9 mouse cellular contexts compared by ENCODE assay signal in the genomic region with DNA sequence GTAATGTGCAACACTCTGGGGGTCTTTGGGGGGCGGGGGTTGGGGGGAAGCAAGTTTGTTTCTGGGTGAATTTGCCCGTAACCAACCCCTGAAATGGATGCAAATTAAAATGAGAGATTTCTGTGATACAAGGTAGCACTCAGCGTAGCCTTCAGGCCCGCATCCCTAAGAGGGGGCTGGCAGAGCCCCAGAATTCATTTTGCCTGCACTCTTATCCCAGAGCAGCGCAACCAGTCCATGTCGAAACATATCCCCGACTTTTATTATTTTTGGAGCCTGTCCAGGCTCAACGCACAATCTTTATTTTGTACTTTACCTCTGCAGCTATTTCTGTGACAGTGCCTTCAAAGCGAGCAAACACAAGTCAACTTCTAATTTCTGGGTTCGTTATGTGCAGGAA.
DNase-seq lines count a peak whose midpoint lies in the region; ATAC-seq and TF ChIP-seq lines count a peak whose summit lies in the region.
"Had no signal": no experiment of that assay in that cellular context is flagged by ENCODE, and none has a peak within 500 bp of the region (broad histone marks: within the 10 kb centered on the region; RNA-seq: fewer than 3 reads in every experiment).

No protein-coding gene starts in this region.

- no peaks in the 10 kb centered on the region for H3K36me3 ChIP-seq in heart, embryonic 11.5 days (ENCODE audit: control insufficient read depth, insufficient read depth, low read length)
- no peaks in the 10 kb centered on the region for H3K36me3 ChIP-seq in heart, adult 2 months (ENCODE audit: control insufficient read depth, insufficient read depth, low read length)
- H3K36me3 ChIP-seq in forebrain, embryonic 14.5 days (ENCODE audit: control insufficient read depth, insufficient read depth, low read length) = no peaks in the 10 kb centered on the region
- no peaks in the 10 kb centered on the region for H3K36me3 ChIP-seq in limb, embryonic 14.5 days (ENCODE audit: control insufficient read depth, insufficient read depth, low read length)
- H3K36me3 ChIP-seq in thymus, adult 2 months (ENCODE audit: control insufficient read depth, insufficient read depth, low read length) = no peaks in the 10 kb centered on the region

- no peaks in the 10 kb centered on the region for H3K9me3 ChIP-seq in heart, embryonic 11.5 days (replicated peaks; ENCODE audit: control insufficient read depth, low read length)
- H3K9me3 ChIP-seq in forebrain, embryonic 14.5 days (replicated peaks; ENCODE audit: control insufficient read depth, low read length) = no peaks in the 10 kb centered on the region
- no peaks in the 10 kb centered on the region for H3K9me3 ChIP-seq in limb, embryonic 14.5 days (ENCODE audit: control insufficient read depth, low read length)

- no peak for TF ChIP-seq EP300 in heart, adult 2 months (IDR thresholded peaks at IDR 0.05; ENCODE audit: insufficient read depth, low read depth, low read length)

- H3K4me1 ChIP-seq in heart, embryonic 11.5 days (ENCODE audit: control insufficient read depth, insufficient read depth, low read length) = 0 out of 2 replicates have a peak, but pooled peaks cover 6% of the 10 kb centered on the region
- H3K4me1 ChIP-seq in heart, adult 2 months (ENCODE audit: control insufficient read depth, insufficient read depth, low read length) = no peaks in the 10 kb centered on the region
- peaks cover 16% of the 10 kb centered on the region for H3K4me1 ChIP-seq in forebrain, embryonic 14.5 days (ENCODE audit: control insufficient read depth, insufficient read depth, low read length)
- H3K4me1 ChIP-seq in limb, embryonic 14.5 days (ENCODE audit: control insufficient read depth, insufficient read depth, low read length) = peaks cover 12% of the 10 kb centered on the region; the same call in 1 of the 2 replicates
- H3K4me1 ChIP-seq in thymus, adult 2 months (replicated peaks; ENCODE audit: control insufficient read depth, insufficient read depth, low read length) = no peaks in the 10 kb centered on the region

- H3K27me3 ChIP-seq in heart, embryonic 11.5 days (ENCODE audit: control insufficient read depth, insufficient read depth, low read length) = no peaks in the 10 kb centered on the region
- H3K27me3 ChIP-seq in heart, adult 2 months (ENCODE audit: control insufficient read depth, insufficient read depth, low read length) = no peaks in the 10 kb centered on the region
- H3K27me3 ChIP-seq in forebrain, embryonic 14.5 days (replicated peaks; ENCODE audit: control insufficient read depth, insufficient read depth, low read length) = no peaks in the 10 kb centered on the region
- no peaks in the 10 kb centered on the region for H3K27me3 ChIP-seq in limb, embryonic 14.5 days (ENCODE audit: control insufficient read depth, insufficient read depth, low read length)
- no peaks in the 10 kb centered on the region for H3K27me3 ChIP-seq in thymus, adult 2 months (ENCODE audit: control insufficient read depth, insufficient read depth, low read length)
- H3K27me3 ChIP-seq: CH12.LX had no signal

- H3K4me2 ChIP-seq in heart, embryonic 11.5 days = peak overlapping the region; percentile 65
- H3K4me2 ChIP-seq in forebrain, embryonic 14.5 days (ENCODE audit: low read length) = peak overlapping the region; percentile 48
- H3K4me2 ChIP-seq in limb, embryonic 14.5 days (replicated peaks; ENCODE audit: low read depth, low read length, severe bottlenecking) = peak overlapping the region; percentile 57

- DNase-seq in heart, adult 2 months = no peak
- DNase-seq in MN1 (ENCODE audit: low spot score) = peak; percentile 19
- peak; percentile 33 for DNase-seq in forebrain, embryonic 14.5 days (ENCODE audit: low spot score)
- DNase-seq in limb, embryonic 14.5 days (ENCODE audit: low spot score) = peak; percentile 47
- DNase-seq in thymus, adult 2 months = no peak
- no peak for DNase-seq in right cerebral cortex, postnatal 25 days

- 41% methylated on average over 10 of the region's 10 CpGs for WGBS in heart, embryonic 11.5 days (ENCODE audit: insufficient replicate concordance)
- WGBS in heart, adult 2 months = 26% methylated on average over 10 of the region's 10 CpGs
- WGBS in forebrain, embryonic 14.5 days = 43% methylated on average over 10 of the region's 10 CpGs
- 20% methylated on average over 10 of the region's 10 CpGs for WGBS in limb, embryonic 14.5 days
- 86% methylated on average over 10 of the region's 10 CpGs for WGBS in thymus, adult 2 months

- intact Hi-C loops in heart, adult 2 months (cut with DNase I) = no loop called here

- H3K79me2 ChIP-seq in heart, adult 2 months (replicated peaks; ENCODE audit: control insufficient read depth, insufficient read depth, low read length) = no peaks in the 10 kb centered on the region

- H3K9ac ChIP-seq in heart, embryonic 11.5 days (ENCODE audit: low read depth, low read length) = no peak overlapping the region
- H3K9ac ChIP-seq in heart, adult 2 months (ENCODE audit: low read depth, low read length) = no peak overlapping the region
- peak overlapping the region; percentile 21; the same call in 1 of the 2 replicates for H3K9ac ChIP-seq in forebrain, embryonic 14.5 days (ENCODE audit: low read length)
- no peak overlapping the region for H3K9ac ChIP-seq in limb, embryonic 14.5 days (ENCODE audit: low read depth, low read length, severe bottlenecking)

- TF ChIP-seq CTCF in heart, adult 2 months (IDR thresholded peaks at IDR 0.05) = no peak
- TF ChIP-seq CTCF in thymus, adult 2 months (IDR thresholded peaks at IDR 0.05; ENCODE audit: borderline replicate concordance, control insufficient read depth, extremely low read depth, insufficient read depth, low read length, poor library complexity) = no peak

- no peak for TF ChIP-seq POLR2A in heart, adult 2 months (IDR thresholded peaks at IDR 0.05; ENCODE audit: insufficient read depth, low read depth, low read length)
- TF ChIP-seq POLR2A in limb, embryonic 14.5 days (IDR thresholded peaks at IDR 0.05; ENCODE audit: borderline replicate concordance, extremely low read depth, insufficient read depth, insufficient read length) = no peak
- no peak for TF ChIP-seq POLR2A in thymus, adult 2 months (IDR thresholded peaks at IDR 0.05; ENCODE audit: control insufficient read depth, extremely low read depth, insufficient read depth, low read length, poor library complexity)

- ATAC-seq in heart, embryonic 11.5 days (replicated peaks; ENCODE audit: insufficient number of reproducible peaks, low FRiP score, low TSS enrichment) = no peak
- ATAC-seq in forebrain, embryonic 14.5 days = peak; percentile 46; the same call in 1 of the 2 replicates
- 0 out of 2 replicates have a peak, but pooled peaks have one; percentile 47 for ATAC-seq in limb, embryonic 14.5 days (ENCODE audit: low FRiP score, low read depth)
- no peak for ATAC-seq in inflammation-experienced regulatory T-cells, adult 6 months

- H3K27ac ChIP-seq in heart, embryonic 11.5 days (ENCODE audit: low read depth, low read length) = no peak overlapping the region
- H3K27ac ChIP-seq in heart, adult 2 months = no peak overlapping the region
- no peak overlapping the region for H3K27ac ChIP-seq in forebrain, embryonic 14.5 days (ENCODE audit: low read depth, low read length)
- no peak overlapping the region for H3K27ac ChIP-seq in limb, embryonic 14.5 days (replicated peaks; ENCODE audit: low read depth, low read length)
- H3K27ac ChIP-seq in thymus, adult 2 months (ENCODE audit: control insufficient read depth, insufficient read depth, low read length) = no peak overlapping the region

- peak overlapping the region; percentile 29; the same call in 1 of the 2 replicates for H3K4me3 ChIP-seq in heart, embryonic 11.5 days (ENCODE audit: low read depth, low read length)
- H3K4me3 ChIP-seq in heart, adult 2 months = no peak overlapping the region
- peak overlapping the region; percentile 18 for H3K4me3 ChIP-seq in forebrain, embryonic 14.5 days (ENCODE audit: low read depth, low read length)
- peak overlapping the region; percentile 29 for H3K4me3 ChIP-seq in limb, embryonic 14.5 days (replicated peaks; ENCODE audit: low read length)
- H3K4me3 ChIP-seq in thymus, adult 2 months (ENCODE audit: control insufficient read depth, insufficient read depth, low read length) = no peak overlapping the region

Comparison
In these comparisons a context has a peak if more than half of its experiments do, and no peak if none do; other contexts are left out.
1. H3K4me3 ChIP-seq: peak in heart, embryonic 11.5 days (single experiment), forebrain, embryonic 14.5 days (single experiment) and limb, embryonic 14.5 days (single experiment); none in heart, adult 2 months (single experiment) and thymus, adult 2 months (single experiment).
2. ATAC-seq: peak in forebrain, embryonic 14.5 days (single experiment) and limb, embryonic 14.5 days (single experiment); none in heart, embryonic 11.5 days (single experiment) and inflammation-experienced regulatory T-cells, adult 6 months (single experiment).
3. DNase-seq: peak in MN1 (single experiment), forebrain, embryonic 14.5 days (single experiment) and limb, embryonic 14.5 days (single experiment); none in heart, adult 2 months (0 of 2), thymus, adult 2 months (single experiment) and right cerebral cortex, postnatal 25 days (single experiment).
4. Peak in every context shown above with its lines, with median percentiles within 50 percentile points of each other: H3K4me2 ChIP-seq.